In genomic region chr15:102065661-102066325, GRCm38 (mm10) we compare ENCODE assay signal across 8 mouse cellular contexts. TPM values are rescaled to one million over a fixed set of nuclear protein-coding genes. Genes with fewer than 3 reads are reported as not detected.
DNase-seq lines count a peak whose midpoint lies in the region; ATAC-seq and TF ChIP-seq lines count a peak whose summit lies in the region.

No protein-coding gene starts in this region.

- H3K36me3 ChIP-seq in hindbrain, embryonic 12.5 days, result no peaks in the 10 kb centered on the region
- H3K36me3 ChIP-seq in lung, postnatal 0 days (ENCODE audit: insufficient read depth, low read length), result no peaks in the 10 kb centered on the region

- peak; percentile 76 for ATAC-seq in hindbrain, embryonic 12.5 days (ENCODE audit: low FRiP score)
- peak; percentile 91 for ATAC-seq in lung, postnatal 0 days

- H3K4me3 ChIP-seq in hindbrain, embryonic 12.5 days, result no peak overlapping the region
- no peak overlapping the region for H3K4me3 ChIP-seq in lung, postnatal 0 days (ENCODE audit: low read depth, low read length)

- H3K4me2 ChIP-seq in hindbrain, embryonic 12.5 days (replicated peaks), result no peak overlapping the region
- no peak overlapping the region for H3K4me2 ChIP-seq in lung, postnatal 0 days (replicated peaks; ENCODE audit: low read depth, low read length)

- H3K4me1 ChIP-seq in hindbrain, embryonic 12.5 days, result no peaks in the 10 kb centered on the region
- H3K4me1 ChIP-seq in lung, postnatal 0 days (ENCODE audit: insufficient read depth, low read depth, low read length), result no peaks in the 10 kb centered on the region

- peak; percentile 99 for TF ChIP-seq CTCF in lung, postnatal 0 days (IDR thresholded peaks at IDR 0.05)

- no peak overlapping the region for H3K27ac ChIP-seq in hindbrain, embryonic 12.5 days
- H3K27ac ChIP-seq in lung, postnatal 0 days (ENCODE audit: low read length), result no peak overlapping the region

- H3K9ac ChIP-seq in hindbrain, embryonic 12.5 days, result no peak overlapping the region
- H3K9ac ChIP-seq in lung, postnatal 0 days (replicated peaks; ENCODE audit: low read depth), result no peak overlapping the region

- 5% methylated on average over 20 of the region's 20 CpGs for WGBS in hindbrain, embryonic 12.5 days
- 3% methylated on average over 20 of the region's 20 CpGs for WGBS in lung, postnatal 0 days

- TF ChIP-seq EP300 in lung, postnatal 0 days (IDR thresholded peaks at IDR 0.05), result no peak

- peak; percentile 85 for DNase-seq in Muller cell, postnatal 12 days (ENCODE audit: inconsistent ontology term)
- peak; percentile 88 for DNase-seq in cerebellum, adult 9-11 months
- peak; percentile 75 to 90 for DNase-seq in frontal cortex, postnatal 10 days (ENCODE audit: low spot score in 2 of 2)
- DNase-seq in layer of hippocampus, postnatal 10 days (ENCODE audit: low spot score in 2 of 2), result peak; percentile 97 to 98
- DNase-seq in lung, postnatal 0 days (ENCODE audit: low spot score), result peak; percentile 97
- DNase-seq in ovary, postnatal 36 days (ENCODE audit: low spot score), result peak; percentile 91
- DNase-seq in thymus, postnatal 14 days, result peak; percentile 93

- no peaks in the 10 kb centered on the region for H3K9me3 ChIP-seq in hindbrain, embryonic 12.5 days (replicated peaks)
- H3K9me3 ChIP-seq in lung, postnatal 0 days (ENCODE audit: low read length), result no peaks in the 10 kb centered on the region

- peaks cover 24% of the 10 kb centered on the region for H3K27me3 ChIP-seq in hindbrain, embryonic 12.5 days
- H3K27me3 ChIP-seq in lung, postnatal 0 days (replicated peaks; ENCODE audit: insufficient read depth, low read length), result no peaks in the 10 kb centered on the region

RNA-seq across cellular contexts. Expression of gene Eif4b, which starts 7.8 kb away (rescaled TPM):
- 94.0 and 97.1 TPM in 2 replicates for polyA plus RNA-seq in hindbrain, embryonic 12.5 days (2016; fragmentation: Nextera tagmentation; extraction: Ambion mirVana)
- 100 to 1,000 TPM; 178 to 181 TPM for total RNA-seq in layer of hippocampus, postnatal 10 days (2021)
- 54.0 and 61.8 TPM in 2 replicates for polyA plus RNA-seq in lung, postnatal 0 days (2015; fragmentation: Nextera tagmentation; extraction: Ambion mirVana)

RNA-seq across cellular contexts. Expression of gene Tns2, which starts 34.4 kb away (rescaled TPM):
- polyA plus RNA-seq in hindbrain, embryonic 12.5 days (2016; fragmentation: Nextera tagmentation; extraction: Ambion mirVana), result 21.8 and 22.7 TPM in 2 replicates
- 10 to 100 TPM; 13.4 to 16.8 TPM for total RNA-seq in layer of hippocampus, postnatal 10 days (2021)
- 48.7 and 51.6 TPM in 2 replicates for polyA plus RNA-seq in lung, postnatal 0 days (2015; fragmentation: Nextera tagmentation; extraction: Ambion mirVana)

RNA-seq across cellular contexts. Expression of gene Krt18, which starts 37.8 kb away (rescaled TPM):
- polyA plus RNA-seq in hindbrain, embryonic 12.5 days (2016; fragmentation: Nextera tagmentation; extraction: Ambion mirVana), result 19.8 and 30.0 TPM in 2 replicates
- 1 to 10 TPM in 1 of 2 experiments, under 1 TPM in 1; 0.85 to 1.6 TPM for total RNA-seq in layer of hippocampus, postnatal 10 days (2021)
- 235 and 248 TPM in 2 replicates for polyA plus RNA-seq in lung, postnatal 0 days (2015; fragmentation: Nextera tagmentation; extraction: Ambion mirVana)
